Mouse (Mus musculus): ENCODE results near the gene Uqcc1. TPM values are rescaled to one million over a fixed set of nuclear protein-coding genes. Genes with fewer than 3 reads are reported as not detected.

Uqcc1 gene
- polyA plus RNA-seq, 1 experiment from 2014 or later = 85.3 TPM

DNA sequence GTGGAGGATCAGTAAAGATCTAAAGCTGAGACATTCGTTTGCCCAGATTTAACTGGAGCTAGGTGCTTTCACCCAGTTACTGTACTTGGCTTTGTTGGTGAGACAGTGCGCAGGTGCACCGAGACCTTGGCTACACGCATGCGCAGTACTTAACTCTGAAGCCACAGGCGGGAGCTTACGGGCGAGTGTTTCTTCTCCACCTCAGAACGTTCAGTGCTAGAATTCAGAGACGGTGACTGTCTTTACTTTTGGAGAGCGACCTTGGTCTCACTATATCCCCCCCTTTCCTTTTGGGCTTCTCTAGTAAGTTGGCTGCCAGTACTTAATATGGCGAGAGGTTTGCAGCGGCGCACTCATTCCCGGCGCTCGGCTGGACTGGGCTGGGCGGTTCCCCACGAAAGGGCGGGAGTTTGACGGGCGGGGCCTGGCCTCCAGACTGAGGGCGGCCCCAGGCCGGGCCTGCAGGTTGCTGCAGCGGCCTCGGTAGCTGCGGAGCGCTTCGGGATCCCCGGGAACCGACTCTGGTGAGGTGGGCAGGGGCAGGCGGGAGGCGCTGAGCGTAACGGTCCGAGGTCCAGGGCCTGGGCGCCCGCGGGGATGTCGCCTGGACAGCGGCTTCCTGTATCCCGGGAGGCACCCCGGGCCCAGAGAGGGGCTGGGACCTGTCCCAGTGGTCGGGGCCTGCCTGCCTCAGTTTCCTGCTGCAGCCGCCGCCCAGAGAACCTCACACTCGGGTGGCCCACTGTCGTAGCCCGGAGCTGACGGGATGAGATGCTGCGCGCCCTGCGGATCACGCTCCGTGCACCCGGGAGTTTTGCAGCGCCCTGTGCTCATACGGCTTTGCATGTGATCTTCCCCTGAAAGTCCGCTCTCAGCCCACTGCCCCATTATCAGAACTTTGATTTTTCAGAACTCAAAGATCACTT is 26.3 kb upstream of the Uqcc1 start, which contains the start of gene Cep250:
TSS of gene Cep250 (plus strand) at position 325 of the 926 bp plus-strand sequence.
- peak within 1 kb of the TSS; percentile 98 for H3K9ac ChIP-seq (replicated peaks; ENCODE audit: low read length)
- H3K36me3 ChIP-seq (replicated peaks; ENCODE audit: control insufficient read depth, insufficient read depth, low read depth, low read length) = no peaks in the 10 kb centered on the region
- H3K4me3 ChIP-seq (ENCODE audit: low read depth, low read length) = peak within 1 kb of the TSS; percentile 93
- ATAC-seq (replicated peaks; ENCODE audit: insufficient number of reproducible peaks, low FRiP score, low TSS enrichment, low read depth) = peak; percentile 92
- peak within 1 kb of the TSS; percentile 82 for H3K27ac ChIP-seq (replicated peaks; ENCODE audit: low read depth, low read length)
- no peaks in the 10 kb centered on the region for H3K4me1 ChIP-seq (ENCODE audit: control insufficient read depth, insufficient read depth, low read length)
- H3K27me3 ChIP-seq (ENCODE audit: control insufficient read depth, insufficient read depth, low read length) = no peaks in the 10 kb centered on the region
- H3K4me2 ChIP-seq (ENCODE audit: low read depth, low read length) = peak within 1 kb of the TSS; percentile 74
- DNase-seq (ENCODE audit: low spot score) = peak; percentile 95
- under 1% methylated on average over 55 of the region's 59 CpGs for WGBS
- no peaks in the 10 kb centered on the region for H3K9me3 ChIP-seq (replicated peaks; ENCODE audit: control insufficient read depth, low read length)

DNA sequence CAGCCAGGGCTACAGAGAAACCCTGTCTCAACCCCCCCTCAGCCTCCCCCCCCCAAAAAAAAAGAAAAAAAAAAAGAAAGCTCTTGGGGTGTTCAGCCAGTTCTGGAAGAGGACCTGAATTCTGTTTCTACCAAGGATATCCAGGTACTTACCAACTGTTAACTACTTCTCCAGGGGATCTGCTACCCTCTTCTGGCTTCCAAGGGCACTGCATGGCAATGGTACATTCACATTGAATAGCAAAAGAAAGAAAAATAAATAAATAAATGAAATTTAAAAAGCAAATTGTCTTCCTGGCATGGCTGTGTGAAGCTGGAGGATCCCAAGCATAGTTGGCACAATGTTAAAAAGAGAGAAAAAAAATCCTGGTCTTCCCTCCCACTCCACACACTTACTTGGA is 21.9 kb upstream of the Uqcc1 start:
- H3K4me3 ChIP-seq (ENCODE audit: low read depth, low read length) = no peak overlapping the region
- H3K36me3 ChIP-seq (replicated peaks; ENCODE audit: control insufficient read depth, insufficient read depth, low read depth, low read length) = no peaks in the 10 kb centered on the region
- H3K4me1 ChIP-seq (ENCODE audit: control insufficient read depth, insufficient read depth, low read length) = peaks cover 10% of the 10 kb centered on the region; the same call in 1 of the 2 replicates
- no peak for ATAC-seq (replicated peaks; ENCODE audit: insufficient number of reproducible peaks, low FRiP score, low TSS enrichment, low read depth)
- H3K4me2 ChIP-seq (ENCODE audit: low read depth, low read length) = no peak overlapping the region
- no peak overlapping the region for H3K27ac ChIP-seq (replicated peaks; ENCODE audit: low read depth, low read length)
- no peaks in the 10 kb centered on the region for H3K9me3 ChIP-seq (replicated peaks; ENCODE audit: control insufficient read depth, low read length)
- H3K9ac ChIP-seq (replicated peaks; ENCODE audit: low read length) = no peak overlapping the region
- peak; percentile 71 for DNase-seq (ENCODE audit: low spot score)
- no peaks in the 10 kb centered on the region for H3K27me3 ChIP-seq (ENCODE audit: control insufficient read depth, insufficient read depth, low read length)

GRCm38 (mm10) chr2:155949362-155949761 is 19.3 kb upstream of the Uqcc1 start:
- H3K4me1 ChIP-seq (ENCODE audit: control insufficient read depth, insufficient read depth, low read length) = peaks cover 10% of the 10 kb centered on the region; the same call in 1 of the 2 replicates
- no peak for ATAC-seq (replicated peaks; ENCODE audit: insufficient number of reproducible peaks, low FRiP score, low TSS enrichment, low read depth)
- no peaks in the 10 kb centered on the region for H3K36me3 ChIP-seq (replicated peaks; ENCODE audit: control insufficient read depth, insufficient read depth, low read depth, low read length)
- H3K27ac ChIP-seq (replicated peaks; ENCODE audit: low read depth, low read length) = no peak overlapping the region; the same call in 1 of the 2 replicates
- H3K4me3 ChIP-seq (ENCODE audit: low read depth, low read length) = no peak overlapping the region
- H3K4me2 ChIP-seq (ENCODE audit: low read depth, low read length) = no peak overlapping the region; the same call in 1 of the 2 replicates
- no peaks in the 10 kb centered on the region for H3K27me3 ChIP-seq (ENCODE audit: control insufficient read depth, insufficient read depth, low read length)
- WGBS = 6% methylated on average over 6 of the region's 6 CpGs
- peak; percentile 82 for DNase-seq (ENCODE audit: low spot score)
- H3K9me3 ChIP-seq (replicated peaks; ENCODE audit: control insufficient read depth, low read length) = no peaks in the 10 kb centered on the region
- no peak overlapping the region for H3K9ac ChIP-seq (replicated peaks; ENCODE audit: low read length)

GRCm38 (mm10) chr2:155947390-155948002 is 17.4 kb upstream of the Uqcc1 start:
- Histone ChIP-seq H3K36me3 (replicated peaks; ENCODE audit: control insufficient read depth, insufficient read depth, low read depth, low read length) (no peaks in the 10 kb centered on the region), H3K4me3 (ENCODE audit: low read depth, low read length) (no peak overlapping the region), H3K4me1 (ENCODE audit: control insufficient read depth, insufficient read depth, low read length) (peaks cover 13% of the 10 kb centered on the region; the same call in 1 of the 2 replicates), H3K9ac (replicated peaks; ENCODE audit: low read length) (no peak overlapping the region), H3K4me2 (ENCODE audit: low read depth, low read length) (no peak overlapping the region), H3K27ac (replicated peaks; ENCODE audit: low read depth, low read length) (no peak overlapping the region), H3K27me3 (ENCODE audit: control insufficient read depth, insufficient read depth, low read length) (no peaks in the 10 kb centered on the region), H3K9me3 (replicated peaks; ENCODE audit: control insufficient read depth, low read length) (no peaks in the 10 kb centered on the region)
- no peak for ATAC-seq (replicated peaks; ENCODE audit: insufficient number of reproducible peaks, low FRiP score, low TSS enrichment, low read depth)
- no peak for DNase-seq (ENCODE audit: low spot score)
- WGBS = 72% methylated on average over 5 of the region's 5 CpGs

DNA sequence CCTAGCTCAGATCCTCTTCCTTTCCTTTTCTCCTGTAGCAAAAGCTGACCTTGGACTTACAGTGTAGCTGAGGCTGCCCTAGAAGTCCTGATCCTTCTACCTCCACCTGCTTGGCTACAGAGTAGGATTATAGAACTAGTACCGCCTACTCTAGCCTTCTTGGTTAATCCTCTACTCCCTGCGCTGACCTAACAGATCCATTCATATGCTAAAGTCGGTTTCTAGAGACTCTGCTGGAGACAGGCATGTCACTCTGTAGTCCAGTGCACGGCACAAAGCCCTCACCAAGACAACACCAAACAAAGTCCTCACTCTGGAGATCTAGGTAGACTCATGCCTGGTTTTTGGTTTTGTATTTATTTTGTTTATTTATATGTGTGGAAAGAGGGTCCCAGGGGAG is 16.4 kb upstream of the Uqcc1 start:
- DNase-seq (ENCODE audit: low spot score) = no peak
- Histone ChIP-seq H3K27ac (replicated peaks; ENCODE audit: low read depth, low read length) (no peak overlapping the region), H3K27me3 (ENCODE audit: control insufficient read depth, insufficient read depth, low read length) (no peaks in the 10 kb centered on the region), H3K4me3 (ENCODE audit: low read depth, low read length) (no peak overlapping the region), H3K4me1 (ENCODE audit: control insufficient read depth, insufficient read depth, low read length) (peaks cover 13% of the 10 kb centered on the region; the same call in 1 of the 2 replicates), H3K9ac (replicated peaks; ENCODE audit: low read length) (0 out of 2 replicates have a peak overlapping the region, but pooled peaks have one; percentile 3), H3K4me2 (ENCODE audit: low read depth, low read length) (no peak overlapping the region), H3K9me3 (replicated peaks; ENCODE audit: control insufficient read depth, low read length) (no peaks in the 10 kb centered on the region), H3K36me3 (replicated peaks; ENCODE audit: control insufficient read depth, insufficient read depth, low read depth, low read length) (no peaks in the 10 kb centered on the region)
- 18% methylated on average over 4 of the region's 4 CpGs for WGBS
- no peak for ATAC-seq (replicated peaks; ENCODE audit: insufficient number of reproducible peaks, low FRiP score, low TSS enrichment, low read depth)

GRCm38 (mm10) chr2:155946069-155946468 is 16.0 kb upstream of the Uqcc1 start:
- ATAC-seq (replicated peaks; ENCODE audit: insufficient number of reproducible peaks, low FRiP score, low TSS enrichment, low read depth) (no peak; the same call in 1 of the 2 replicates), DNase-seq (ENCODE audit: low spot score) (peak; percentile 86)
- Histone ChIP-seq H3K27me3 (ENCODE audit: control insufficient read depth, insufficient read depth, low read length) (no peaks in the 10 kb centered on the region), H3K4me3 (ENCODE audit: low read depth, low read length) (no peak overlapping the region), H3K4me2 (ENCODE audit: low read depth, low read length) (no peak overlapping the region), H3K36me3 (replicated peaks; ENCODE audit: control insufficient read depth, insufficient read depth, low read depth, low read length) (no peaks in the 10 kb centered on the region), H3K27ac (replicated peaks; ENCODE audit: low read depth, low read length) (no peak overlapping the region), H3K9me3 (replicated peaks; ENCODE audit: control insufficient read depth, low read length) (no peaks in the 10 kb centered on the region), H3K9ac (replicated peaks; ENCODE audit: low read length) (0 out of 2 replicates have a peak overlapping the region, but pooled peaks have one; percentile 3), H3K4me1 (ENCODE audit: control insufficient read depth, insufficient read depth, low read length) (peaks cover 13% of the 10 kb centered on the region; the same call in 1 of the 2 replicates)
- 1% methylated on average over 7 of the region's 7 CpGs for WGBS

DNA sequence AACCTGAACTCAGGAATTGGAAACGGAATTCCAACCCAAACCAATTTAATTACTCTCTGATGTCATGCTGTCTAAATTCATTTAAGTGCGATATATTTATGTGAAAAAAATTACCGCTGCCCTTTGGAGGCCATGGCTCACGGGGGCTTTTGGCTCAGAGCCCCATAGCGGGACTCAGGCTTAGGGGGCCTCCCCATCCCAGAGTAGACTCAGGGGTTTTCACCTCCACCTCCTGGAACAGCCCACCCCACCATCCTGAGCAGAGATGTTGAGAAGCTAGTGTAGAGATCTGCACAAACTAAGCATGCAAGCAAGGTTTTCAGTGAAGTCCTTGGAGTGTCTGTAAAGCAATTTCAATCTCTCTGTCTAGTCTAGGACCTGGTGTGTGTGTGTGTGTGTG is 15.5 kb upstream of the Uqcc1 start:
- H3K36me3 ChIP-seq (replicated peaks; ENCODE audit: control insufficient read depth, insufficient read depth, low read depth, low read length) = no peaks in the 10 kb centered on the region
- peaks cover 13% of the 10 kb centered on the region; the same call in 1 of the 2 replicates for H3K4me1 ChIP-seq (ENCODE audit: control insufficient read depth, insufficient read depth, low read length)
- WGBS = 45% methylated on average over 5 of the region's 5 CpGs
- no peaks in the 10 kb centered on the region for H3K9me3 ChIP-seq (replicated peaks; ENCODE audit: control insufficient read depth, low read length)
- H3K9ac ChIP-seq (replicated peaks; ENCODE audit: low read length) = no peak overlapping the region
- no peak overlapping the region for H3K4me2 ChIP-seq (ENCODE audit: low read depth, low read length)
- H3K4me3 ChIP-seq (ENCODE audit: low read depth, low read length) = no peak overlapping the region
- ATAC-seq (replicated peaks; ENCODE audit: insufficient number of reproducible peaks, low FRiP score, low TSS enrichment, low read depth) = no peak
- no peak overlapping the region for H3K27ac ChIP-seq (replicated peaks; ENCODE audit: low read depth, low read length)
- H3K27me3 ChIP-seq (ENCODE audit: control insufficient read depth, insufficient read depth, low read length) = no peaks in the 10 kb centered on the region
- peak; percentile 61 for DNase-seq (ENCODE audit: low spot score)
